Mouse (Mus musculus) gastrocnemius, postnatal 25 days (tissue): ENCODE data around the gene Fam172a. TPM values are rescaled to one million over a fixed set of nuclear protein-coding genes. Genes with fewer than 3 reads are reported as not detected.
A peak's percentile ranks its signal among the peaks of the same experiment; 100 is the strongest.
"Not testable (repeated sequence)": the region's sequence is repeated elsewhere in the genome, so short reads cannot be mapped to it uniquely, and the experiment has no call there.

ENCODE experiments used
- DNase-seq: peaks from one replicate; pipeline ENCODE4 v3.0.0; 2022
- long read RNA-seq, 2 experiments: library from polyadenylated mRNA; stranded (forward); transcript quantifications; one replicate each; pipeline ENCODE4 v2.0.0; 2021
- total RNA-seq, 2 experiments: library from RNA; stranded (reverse); gene quantifications; 1 replicate in 1 of 2; 2 replicates in 1 of 2; pipeline ENCODE4 v1.2.3; 2021

Gene Fam172a
- total RNA-seq: 1 to 10 TPM; 6.4 to 7.8 TPM
- long read RNA-seq, experiment 1, partial matches to known transcripts: 1 of 6 reads
- long read RNA-seq, experiment 1, other reads (novel, unspliced or antisense): 5 of 6 reads
- long read RNA-seq, experiment 2, partial matches to known transcripts: 0 of 12 reads
- long read RNA-seq, experiment 2, other reads (novel, unspliced or antisense): 8 of 12 reads

DNA sequence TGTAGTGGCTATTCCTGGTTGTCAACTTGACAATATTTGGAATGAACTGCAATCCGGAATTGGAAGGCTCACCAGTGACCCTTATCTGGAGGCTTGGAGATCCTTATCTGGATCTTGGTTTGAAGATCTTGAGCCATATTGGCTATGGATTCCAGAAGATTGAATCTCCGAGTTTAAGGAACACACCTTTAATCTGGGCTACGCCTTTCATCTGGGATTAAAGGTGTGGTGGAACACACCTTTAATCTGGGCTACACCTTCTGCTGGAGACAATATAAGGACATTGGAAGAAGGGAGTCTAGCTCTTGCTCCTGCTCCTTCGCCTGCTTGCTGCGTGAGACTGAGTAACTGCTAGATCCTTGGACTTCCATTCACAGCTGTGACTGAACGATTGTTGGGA, at the start of gene Fam172a:
TSS of gene Fam172a (plus strand) at position 301 of the 400 bp plus-strand sequence.
- DNase-seq: not testable (repeated sequence)

DNA sequence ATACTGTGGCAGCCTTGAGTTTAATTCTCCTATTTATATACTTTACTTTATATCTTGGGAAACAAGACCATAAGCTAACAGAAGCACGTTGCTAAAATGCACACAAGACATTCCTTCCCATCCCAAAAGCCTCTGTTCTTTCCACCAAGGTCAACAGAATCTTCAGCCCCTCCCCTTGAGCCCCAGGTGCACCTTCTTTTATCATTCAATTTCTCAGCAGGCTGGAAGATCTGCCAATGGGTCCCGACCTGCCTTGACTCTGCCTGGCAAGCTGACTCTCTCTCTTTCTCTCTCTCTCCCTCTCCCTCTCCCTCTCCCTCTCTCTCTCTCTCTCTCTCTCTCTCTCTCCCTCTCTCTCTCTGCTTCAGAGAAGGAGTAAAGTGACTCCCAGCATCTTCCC, 13.2 kb upstream of the Fam172a start:
- DNase-seq: no peak

DNA sequence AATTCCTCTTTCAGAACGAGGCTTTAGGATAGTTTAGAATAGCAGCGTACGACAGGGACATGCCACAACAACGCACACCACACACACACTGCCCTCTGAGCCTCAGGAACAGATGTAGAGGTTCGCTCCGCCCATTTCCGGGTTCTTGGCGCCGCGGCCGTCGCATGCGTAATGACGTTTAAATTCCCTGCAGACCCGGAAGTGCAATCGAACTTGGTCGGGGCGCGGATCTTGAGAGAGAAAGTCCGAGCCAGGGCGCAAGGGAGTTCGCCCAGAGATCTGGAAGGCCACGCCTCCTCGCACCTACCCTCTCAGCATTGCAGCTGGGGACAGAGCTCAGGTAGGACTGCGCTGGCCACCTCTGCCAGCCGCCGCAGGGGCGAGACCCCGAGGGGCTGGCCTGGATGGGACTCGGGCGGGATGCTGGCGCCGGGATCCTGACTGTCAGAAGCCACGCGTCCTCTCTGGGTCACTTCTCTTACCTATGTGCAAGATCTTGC, 6.7 kb downstream of the Fam172a start:
- DNase-seq: peak; percentile 87

DNA sequence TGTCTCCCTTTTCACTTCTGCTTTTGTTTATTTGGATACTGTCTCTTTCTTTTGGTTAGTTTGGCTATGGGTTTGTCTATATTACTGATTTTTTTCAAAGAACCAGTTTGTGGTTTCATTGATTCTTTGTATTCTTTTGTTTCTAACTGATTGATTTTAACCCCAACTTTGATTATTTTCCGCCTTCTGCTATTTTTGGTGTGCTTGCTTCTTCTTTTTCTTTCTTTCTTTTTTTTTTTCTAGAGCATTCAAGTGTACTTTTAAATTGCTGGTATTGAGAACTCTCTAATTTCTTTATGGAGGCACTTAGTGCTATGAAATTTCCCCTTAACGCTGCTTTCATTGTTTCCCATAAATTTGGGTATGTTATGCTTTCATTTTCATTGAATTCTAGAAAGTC, 15.7 kb downstream of the Fam172a start:
- DNase-seq: no peak

DNA sequence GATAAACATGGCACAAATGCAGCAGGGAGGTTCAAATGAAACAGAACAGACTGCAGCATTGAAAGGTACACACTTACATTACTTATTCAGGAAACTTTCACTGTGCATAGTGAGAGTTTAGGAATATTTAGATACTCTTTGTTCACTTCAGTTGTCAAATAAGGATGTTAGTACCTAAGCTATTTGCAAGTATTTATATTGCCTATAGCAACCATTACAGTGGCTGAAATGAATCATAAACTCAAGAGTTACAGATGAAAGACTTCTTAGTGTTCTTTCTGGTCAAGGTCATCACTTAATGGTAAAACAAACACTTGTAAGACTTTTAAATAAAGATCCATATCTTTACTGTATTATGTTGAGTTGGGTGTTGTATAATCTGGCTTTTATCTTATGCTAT, 41.0 kb downstream of the Fam172a start:
- DNase-seq: no peak

DNA sequence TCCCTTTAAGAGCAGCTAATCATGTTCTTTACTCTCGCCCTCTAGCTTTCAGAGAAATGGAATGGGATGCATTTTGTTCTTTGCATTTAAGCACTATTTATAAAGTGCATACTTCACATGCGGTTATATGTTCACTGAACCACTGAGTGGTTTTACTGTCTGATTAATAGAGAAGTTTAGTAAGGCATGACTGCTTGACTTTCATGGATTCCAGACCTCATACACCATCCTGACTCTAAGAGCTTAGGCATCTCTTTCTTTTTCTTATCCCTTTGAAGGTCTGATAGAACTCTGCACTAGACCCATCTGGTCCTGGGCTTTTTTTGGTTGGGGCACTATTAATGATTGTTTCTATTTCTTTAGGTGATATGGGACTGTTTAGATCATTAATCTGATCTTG, 75.8 kb downstream of the Fam172a start:
- DNase-seq: no peak

DNA sequence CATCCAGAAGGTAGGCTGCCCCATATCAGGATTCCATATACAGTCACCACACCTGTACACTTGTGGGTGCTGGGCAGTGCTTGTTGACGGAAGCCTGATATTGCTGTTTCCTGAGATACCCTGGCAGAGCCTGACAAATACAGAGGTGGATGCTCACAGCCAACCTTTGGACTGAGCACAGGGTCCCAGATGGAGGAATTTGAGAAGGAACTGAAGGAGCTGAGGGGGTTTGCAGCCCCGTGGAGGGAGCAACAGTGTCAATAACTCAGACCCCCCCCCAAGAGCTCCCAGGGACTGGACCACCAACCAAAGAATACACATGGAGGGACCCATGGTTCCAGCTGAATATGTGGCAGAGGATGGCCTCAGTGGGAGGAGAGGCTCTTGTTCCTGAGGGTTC, 105.5 kb downstream of the Fam172a start:
- not testable (repeated sequence) for DNase-seq

DNA sequence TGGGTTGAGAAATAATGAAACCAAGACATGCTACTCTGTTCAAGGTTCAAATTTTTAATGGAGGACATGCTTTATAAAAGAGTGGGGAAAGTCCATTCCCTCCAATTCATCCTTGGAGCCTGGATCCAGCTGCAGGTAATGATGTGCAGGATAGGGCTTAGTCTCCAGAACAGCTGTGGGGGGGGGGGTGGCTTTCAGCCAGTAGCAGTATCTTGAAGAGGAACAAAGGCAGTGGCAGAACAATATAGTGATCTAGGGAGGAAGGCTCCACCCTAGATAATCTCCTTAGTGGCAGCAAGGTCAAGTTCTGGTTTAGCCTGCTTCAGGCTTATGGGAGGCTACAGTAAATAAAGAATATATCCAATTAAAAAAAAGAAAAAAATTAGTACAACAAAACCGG, 108.6 kb downstream of the Fam172a start:
- no peak for DNase-seq

DNA sequence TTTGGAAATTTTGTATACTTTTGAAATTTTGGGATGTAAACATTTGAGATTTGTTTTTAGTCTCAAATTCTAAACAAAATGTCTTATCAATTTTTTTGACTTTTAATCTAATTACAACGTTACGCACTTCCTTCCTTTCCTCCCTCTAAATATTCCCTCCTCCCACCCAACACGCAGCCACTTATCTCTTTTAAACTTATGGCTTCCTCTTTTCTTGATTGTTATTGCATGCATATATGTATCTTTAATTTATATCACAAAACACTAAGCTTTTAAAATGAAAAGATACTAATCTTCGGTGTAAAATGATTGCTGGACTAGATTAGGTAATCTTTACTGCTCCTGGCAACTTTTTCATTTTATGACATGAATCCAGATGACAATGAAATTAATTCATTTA, 124.3 kb downstream of the Fam172a start:
- DNase-seq: no peak

DNA sequence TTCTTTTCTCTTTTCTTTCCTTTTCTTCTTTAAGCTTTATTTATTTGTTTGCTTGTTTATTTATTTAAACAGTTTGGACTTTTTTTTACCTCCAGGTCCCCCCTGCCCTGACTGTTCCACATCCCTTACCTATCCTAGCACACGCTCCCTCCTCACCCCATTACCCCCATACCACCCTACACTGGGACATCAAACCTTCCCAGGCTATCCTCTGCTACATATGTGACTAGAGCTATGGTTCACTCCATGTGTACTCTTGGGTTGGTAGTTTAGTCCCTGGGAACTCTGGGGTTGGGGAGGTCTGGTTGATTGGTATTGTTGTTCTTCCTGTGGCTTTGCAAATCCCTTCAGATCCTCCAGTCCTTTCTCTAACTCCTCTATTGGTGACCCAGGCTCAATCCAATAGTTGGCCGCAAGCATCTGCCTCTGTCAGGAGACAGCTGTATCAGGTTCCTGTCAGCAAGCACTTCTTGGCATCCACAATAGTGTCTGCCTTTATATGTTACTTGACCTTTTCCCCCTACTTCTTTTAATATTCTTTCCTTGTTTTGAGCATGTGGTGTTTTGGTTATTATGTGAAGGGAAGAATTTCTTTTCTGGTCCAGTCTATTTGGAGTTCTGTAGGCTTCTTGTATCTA, 141.3 kb downstream of the Fam172a start:
- no peak for DNase-seq

DNA sequence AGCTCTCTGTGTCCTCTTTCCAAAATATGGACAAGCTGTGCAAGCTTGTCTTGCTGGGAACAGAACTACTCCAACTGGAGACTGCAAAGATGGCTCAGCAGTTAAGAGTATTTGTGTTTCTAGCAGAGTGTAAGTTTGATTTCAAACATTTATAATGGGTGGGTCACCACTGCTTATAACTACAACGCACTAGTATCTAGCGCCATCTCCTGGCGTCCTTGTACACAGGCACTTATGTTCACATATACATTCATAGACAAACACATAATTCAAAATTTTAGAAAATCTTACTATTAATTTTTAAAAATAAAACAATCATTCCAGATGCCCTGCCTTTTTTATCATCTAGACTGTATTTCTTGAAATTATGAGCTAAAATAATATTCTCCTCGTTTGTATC, 147.0 kb downstream of the Fam172a start:
- no peak for DNase-seq

DNA sequence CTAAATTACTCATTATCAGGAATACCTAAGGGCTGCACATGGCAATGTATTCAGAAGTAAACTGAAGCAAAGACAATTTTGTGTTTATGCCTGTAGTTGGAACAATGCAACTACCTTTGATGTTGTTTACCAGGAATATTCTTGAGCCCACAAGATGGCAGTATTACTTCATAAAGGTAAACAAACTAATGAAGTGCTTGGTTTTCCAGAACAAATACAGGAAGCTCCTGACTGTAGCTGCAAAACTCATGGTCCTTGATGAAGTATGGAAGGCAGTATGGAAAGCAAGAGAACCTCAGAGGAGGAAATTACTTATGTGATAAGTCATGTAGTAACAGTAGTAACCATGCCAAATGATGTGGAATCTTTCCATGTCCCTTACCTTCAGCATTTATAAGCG, 163.0 kb downstream of the Fam172a start:
- DNase-seq: no peak

DNA sequence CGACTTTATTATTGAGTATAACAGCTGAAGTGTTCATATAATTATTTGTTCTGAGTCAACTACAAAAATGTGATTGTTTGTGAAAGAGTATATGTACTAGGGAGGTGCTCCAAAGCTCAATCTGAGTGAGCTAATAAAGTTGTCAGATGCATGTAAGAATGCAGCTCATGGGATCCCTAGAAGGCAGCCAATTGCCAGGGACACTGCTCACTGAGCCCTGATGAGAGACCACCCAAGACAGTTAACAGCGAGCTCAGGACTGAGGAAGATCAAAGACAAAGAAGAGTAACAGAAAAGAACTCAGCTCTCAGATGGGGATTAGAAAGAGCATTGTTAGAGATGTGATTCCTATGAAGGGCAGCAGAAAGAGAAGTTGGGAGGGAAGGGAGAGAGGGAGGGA, 166.5 kb downstream of the Fam172a start:
- DNase-seq: no peak

DNA sequence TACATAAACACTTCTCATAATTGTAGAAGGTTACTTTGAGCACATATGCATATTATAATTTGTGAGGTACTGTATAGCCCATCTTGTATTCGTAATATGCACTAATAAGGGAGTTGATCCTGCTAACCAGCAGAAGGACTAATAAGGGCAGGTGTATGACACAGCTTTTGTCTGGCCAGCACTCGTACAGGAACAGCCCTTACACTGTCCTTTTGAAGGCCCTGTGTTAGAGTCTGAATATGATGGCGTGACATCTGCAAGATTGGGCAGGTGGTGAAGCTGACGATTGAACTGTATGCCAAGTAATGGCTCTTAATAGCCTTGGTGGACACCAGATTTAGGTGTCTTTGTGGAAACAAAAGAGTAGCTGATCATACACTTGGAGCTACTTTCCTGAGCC, 176.3 kb downstream of the Fam172a start:
- no peak for DNase-seq

DNA sequence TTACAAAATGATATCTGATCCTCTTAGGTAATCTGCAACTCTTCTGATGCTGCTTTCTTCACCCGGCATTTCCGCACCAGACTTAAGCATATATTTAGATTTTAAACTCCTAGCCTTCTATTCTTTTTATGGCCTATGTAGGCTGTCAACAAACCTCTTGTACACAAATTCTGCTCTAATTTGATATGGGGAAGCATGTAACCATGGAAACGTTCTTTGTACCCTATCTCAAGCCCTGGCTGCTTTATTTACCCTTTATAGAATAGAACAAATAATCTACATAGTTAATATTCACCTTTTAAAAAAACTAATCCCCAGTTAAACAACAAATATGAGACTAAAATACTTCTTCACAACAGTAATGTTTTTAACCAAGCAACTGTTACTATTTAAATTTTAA, 176.7 kb downstream of the Fam172a start:
- DNase-seq: no peak

DNA sequence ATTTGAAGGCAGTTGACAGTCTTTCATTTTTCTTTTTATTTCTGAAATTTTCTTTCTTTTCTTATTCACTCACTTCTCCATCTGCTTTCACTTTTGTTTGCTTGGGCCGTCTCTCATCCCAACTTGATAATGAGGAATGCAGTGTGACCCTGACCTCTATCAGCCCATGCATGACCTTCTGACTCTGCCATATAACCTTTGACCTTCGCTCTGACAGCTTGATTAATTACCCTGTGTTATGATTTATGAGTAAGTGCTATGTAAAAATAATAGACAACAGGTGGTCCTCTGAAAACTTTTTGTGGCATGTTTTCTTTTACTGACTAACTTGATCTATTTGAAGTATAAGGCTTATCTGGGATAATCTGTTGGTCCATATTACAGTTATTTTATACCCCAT, 195.8 kb downstream of the Fam172a start:
- no peak for DNase-seq

DNA sequence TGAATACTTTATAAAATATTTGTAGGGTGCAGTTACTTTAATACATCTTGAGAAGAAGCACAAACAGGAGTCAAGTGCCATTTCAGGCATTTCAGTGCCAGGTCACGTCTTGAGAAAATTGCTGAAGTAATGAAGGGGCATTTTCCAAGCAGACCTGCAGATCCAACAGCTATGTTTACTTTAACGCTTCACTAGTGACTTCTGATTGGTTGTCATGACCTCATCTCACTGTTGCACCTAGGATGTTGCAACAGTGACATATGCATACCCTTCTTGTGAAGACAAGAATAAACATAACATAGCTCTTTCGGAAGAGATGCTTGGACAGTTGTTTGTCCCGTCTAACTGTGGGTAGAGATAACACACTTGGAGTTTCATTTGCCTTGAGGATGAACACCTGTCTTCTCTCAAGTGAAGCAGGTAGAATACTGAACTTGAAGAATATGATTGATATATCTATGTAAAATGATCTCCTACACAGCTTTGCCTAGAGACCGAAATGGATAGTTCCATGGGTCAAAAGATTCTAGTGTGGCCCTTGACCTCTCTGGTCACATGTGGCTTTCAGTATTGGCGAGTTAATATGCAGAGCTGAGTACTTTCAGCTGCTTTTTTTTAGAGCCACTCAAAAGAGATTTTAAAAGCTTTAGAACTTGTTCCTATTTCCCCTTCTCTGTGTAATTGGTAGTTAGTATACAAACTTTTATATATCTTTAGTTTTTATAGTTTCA, 196.4 kb downstream of the Fam172a start:
- no peak for DNase-seq

DNA sequence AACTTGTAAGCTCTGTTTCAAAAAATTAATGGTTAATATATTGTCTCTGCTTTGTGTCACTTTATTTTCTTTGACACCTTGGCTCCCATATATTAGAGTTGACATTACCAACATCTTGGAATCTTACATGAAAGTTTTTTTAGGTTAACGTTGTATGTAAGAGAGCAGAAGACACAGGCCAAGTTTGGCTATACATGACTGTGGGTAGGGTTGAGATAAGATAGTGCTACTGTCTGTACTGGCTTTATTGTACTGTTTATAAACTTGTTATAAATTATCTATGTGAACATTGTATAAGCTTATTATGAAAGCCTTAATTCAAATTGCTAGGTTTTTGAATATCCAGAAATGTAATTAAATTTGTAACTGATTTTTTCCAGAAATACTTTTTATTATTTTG, 197.9 kb downstream of the Fam172a start:
- DNase-seq: no peak

DNA sequence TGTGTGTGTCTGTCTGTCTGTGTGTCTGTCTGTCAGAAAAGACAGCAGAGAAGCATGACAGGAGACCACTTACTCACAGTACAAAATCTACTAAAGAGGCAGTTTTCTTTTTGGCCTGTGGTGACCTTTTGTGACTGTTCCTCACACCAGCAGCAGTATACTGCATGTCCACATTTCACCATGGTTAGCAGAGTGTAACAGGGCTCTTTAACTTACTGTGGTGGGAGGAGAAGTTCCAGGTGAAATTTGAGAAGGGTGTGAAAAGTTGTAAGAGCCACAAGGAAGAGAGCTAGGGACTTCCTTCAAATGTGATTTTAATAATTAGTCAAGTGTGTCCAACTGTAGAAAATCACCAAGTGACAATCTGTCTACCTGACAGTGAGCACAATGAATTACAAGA, 199.0 kb downstream of the Fam172a start:
- DNase-seq: no peak

DNA sequence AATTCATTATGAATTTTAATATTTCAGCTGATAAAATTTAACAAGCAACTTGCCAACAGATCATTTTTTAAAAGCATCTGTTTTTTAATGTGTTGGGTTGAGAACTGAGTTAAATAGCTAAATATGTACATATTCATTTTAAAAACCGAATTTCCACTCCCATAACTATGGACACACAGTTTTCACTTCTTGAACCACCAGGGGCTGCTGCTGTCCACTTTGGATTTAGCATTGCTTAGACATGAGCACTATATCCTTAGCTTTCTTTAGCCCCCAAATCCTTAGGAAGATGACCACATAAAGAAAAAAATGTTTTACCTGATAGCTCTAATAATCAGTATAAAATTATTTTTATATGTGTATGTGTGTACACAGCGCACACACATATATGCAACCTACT, 207.4 kb downstream of the Fam172a start:
- DNase-seq: no peak

DNA sequence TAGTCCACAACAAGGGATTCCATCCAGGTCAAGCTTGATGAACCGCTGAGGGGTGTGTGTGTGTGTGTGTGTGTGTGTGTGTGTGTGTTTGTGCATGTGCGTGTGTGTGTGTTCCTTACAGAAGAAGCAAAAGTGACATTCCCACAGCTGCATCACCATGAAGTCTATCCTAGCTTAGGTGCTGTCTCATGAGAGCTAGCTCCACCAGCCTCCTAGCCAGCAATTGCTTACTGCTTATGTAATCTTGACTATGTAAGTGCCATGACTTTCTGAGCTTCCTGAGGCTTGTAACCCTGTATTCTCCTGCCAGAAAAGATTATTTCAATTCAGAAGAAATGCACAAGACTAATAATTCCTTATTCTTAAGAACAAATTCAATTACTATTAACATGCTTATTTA, 221.0 kb downstream of the Fam172a start:
- no peak for DNase-seq

DNA sequence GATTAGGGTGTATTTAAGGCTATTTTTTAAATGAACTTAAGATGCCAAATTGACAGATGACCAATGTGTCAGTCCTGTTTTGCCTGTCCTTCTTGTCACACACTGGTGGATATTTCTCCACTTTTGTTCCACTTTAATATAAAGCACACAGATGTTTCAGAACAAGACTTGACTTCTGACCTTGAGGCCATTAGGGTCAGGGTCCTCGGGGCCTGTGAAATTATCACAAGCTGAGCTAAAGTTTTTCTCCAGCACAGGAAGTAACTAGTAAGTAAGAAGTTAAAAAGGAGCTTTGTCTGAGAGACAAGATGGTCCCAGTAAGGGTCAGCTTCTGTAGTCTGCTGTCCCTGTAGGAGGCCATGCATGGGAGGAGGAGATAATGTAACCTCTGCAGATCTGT, 255.8 kb downstream of the Fam172a start:
- no peak for DNase-seq

DNA sequence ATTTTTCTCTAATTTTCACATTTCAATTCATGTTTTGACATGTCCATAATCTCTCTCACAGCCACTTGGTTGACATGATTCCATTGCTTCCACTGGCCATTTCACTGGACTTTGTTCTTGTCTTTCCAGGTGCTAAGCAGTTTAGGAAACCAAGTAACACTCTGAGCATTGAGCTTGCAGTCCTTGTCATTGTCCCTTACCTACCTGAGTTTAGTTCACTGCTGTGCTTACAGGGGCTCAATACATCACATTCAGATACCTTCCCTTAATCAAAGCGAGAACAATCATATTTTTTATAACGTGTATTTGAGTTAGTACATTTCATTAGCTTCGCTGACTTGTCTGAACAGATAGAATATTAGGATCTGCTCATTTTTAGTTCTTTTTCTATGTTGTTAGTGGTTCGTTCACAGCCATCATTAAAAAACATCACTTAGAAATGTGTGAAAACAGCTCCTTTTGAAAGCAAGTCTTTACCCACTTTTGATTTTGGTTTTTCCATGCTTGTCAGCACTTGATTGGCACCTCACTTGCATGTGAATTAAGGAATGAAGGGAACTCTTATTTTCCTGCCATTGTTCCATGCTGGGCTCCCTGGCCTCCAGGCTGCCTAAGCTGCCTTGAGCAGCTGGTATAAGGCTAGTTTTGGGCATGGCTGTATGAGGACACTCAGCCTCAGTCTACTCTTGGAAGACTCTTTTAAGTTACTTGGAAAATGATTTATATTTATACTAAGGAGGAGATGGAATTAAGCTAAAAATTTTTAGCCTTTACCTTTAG, 257.9 kb downstream of the Fam172a start:
- no peak for DNase-seq
